Mouse (Mus musculus) ES-E14 (cell line): ENCODE measurements around the gene Ttc23l.

Source experiments
- ZC3H11A ChIP-seq: IDR thresholded peaks from 2 replicates; pipeline ENCODE4 v1.6.1; 2012; ENCODE audit warnings: low read depth, mild to moderate bottlenecking, inconsistent platforms, low read length, borderline replicate concordance
- ZNF384 ChIP-seq: IDR thresholded peaks from 2 replicates; pipeline ENCODE4 v1.6.1; 2012; ENCODE audit warnings: low read depth, low read length, inconsistent platforms

- TF ChIP-seq ZC3H11A (no peak), ZNF384 (no peak)
Observed at GRCm38 (mm10) chr15:10506099-10506498, 52.4 kb downstream of the Ttc23l start.
